Comparison of ENCODE assay signal across 15 mouse cellular contexts in genomic region chr9:69237316-69237715, GRCm38 (mm10).
DNase-seq lines count a peak whose midpoint lies in the region; ATAC-seq lines count a peak whose summit lies in the region.
"Had no signal": no experiment of that assay in that cellular context is flagged by ENCODE, and none has a peak within 500 bp of the region (broad histone marks: within the 10 kb centered on the region; RNA-seq: fewer than 3 reads in every experiment).

No protein-coding gene starts in this region.

- peak; percentile 86 for DNase-seq in heart, adult 11 months
- no peak for DNase-seq in heart, postnatal 4 days
- no peak for DNase-seq in lung, postnatal 4 days
- peak; percentile 8 for DNase-seq in lung, postnatal 36 days
- no peak for DNase-seq in left cerebral cortex, adult 11 months (ENCODE audit: low spot score)
- DNase-seq: cerebellum, adult 11 months; retina, postnatal 1 day had no signal

- H3K4me3 ChIP-seq in lung, embryonic 16.5 days (ENCODE audit: low read length), result no peak overlapping the region
- H3K4me3 ChIP-seq: embryonic facial prominence, embryonic 15.5 days; forebrain, embryonic 12.5 days; hindbrain, embryonic 12.5 days; intestine, embryonic 15.5 days; neural tube, embryonic 15.5 days had no signal

- H3K9me3 ChIP-seq in lung, embryonic 16.5 days (ENCODE audit: control insufficient read depth, low read length), result no peaks in the 10 kb centered on the region
- H3K9me3 ChIP-seq: embryonic facial prominence, embryonic 15.5 days; forebrain, embryonic 12.5 days; hindbrain, embryonic 12.5 days; intestine, embryonic 15.5 days; neural tube, embryonic 15.5 days had no signal

- H3K36me3 ChIP-seq in lung, embryonic 16.5 days (ENCODE audit: control insufficient read depth, insufficient read depth, low read length), result no peaks in the 10 kb centered on the region
- H3K36me3 ChIP-seq: embryonic facial prominence, embryonic 15.5 days; forebrain, embryonic 12.5 days; hindbrain, embryonic 12.5 days; intestine, embryonic 15.5 days; neural tube, embryonic 15.5 days had no signal

- no peaks in the 10 kb centered on the region for H3K27me3 ChIP-seq in lung, embryonic 16.5 days (ENCODE audit: control insufficient read depth, insufficient read depth, low read depth, low read length)
- H3K27me3 ChIP-seq: embryonic facial prominence, embryonic 15.5 days; forebrain, embryonic 12.5 days; hindbrain, embryonic 12.5 days; intestine, embryonic 15.5 days; neural tube, embryonic 15.5 days had no signal

- WGBS in lung, embryonic 16.5 days, result 50% methylated on average over 10 of the region's 10 CpGs

- H3K9ac ChIP-seq in lung, embryonic 16.5 days (ENCODE audit: low read length), result no peak overlapping the region
- H3K9ac ChIP-seq: embryonic facial prominence, embryonic 15.5 days; forebrain, embryonic 12.5 days; hindbrain, embryonic 12.5 days; intestine, embryonic 15.5 days; neural tube, embryonic 15.5 days had no signal

- no peak overlapping the region; the same call in 1 of the 2 replicates for H3K27ac ChIP-seq in lung, embryonic 16.5 days (ENCODE audit: low read length)
- H3K27ac ChIP-seq: embryonic facial prominence, embryonic 15.5 days; forebrain, embryonic 12.5 days; hindbrain, embryonic 12.5 days; intestine, embryonic 15.5 days; neural tube, embryonic 15.5 days had no signal

- H3K4me1 ChIP-seq in lung, embryonic 16.5 days (replicated peaks; ENCODE audit: control insufficient read depth, insufficient read depth, low read length), result peaks cover 9% of the 10 kb centered on the region
- H3K4me1 ChIP-seq: embryonic facial prominence, embryonic 15.5 days; intestine, embryonic 15.5 days; neural tube, embryonic 15.5 days had no signal

- no peak overlapping the region for H3K4me2 ChIP-seq in lung, embryonic 16.5 days (ENCODE audit: low read depth, low read length)
- H3K4me2 ChIP-seq: embryonic facial prominence, embryonic 15.5 days; forebrain, embryonic 12.5 days; hindbrain, embryonic 12.5 days; intestine, embryonic 15.5 days; liver, embryonic 11.5 days; neural tube, embryonic 15.5 days had no signal

- peak; percentile 36; the same call in 1 of the 2 replicates for ATAC-seq in lung, embryonic 16.5 days (ENCODE audit: low read depth)
- peak; percentile 48 for ATAC-seq in granulocyte monocyte progenitor cell, adult 5-6 weeks (replicated peaks; ENCODE audit: poor library complexity, severe bottlenecking)
- ATAC-seq: intestine, embryonic 15.5 days had no signal

Comparison
In these comparisons a context has a peak if more than half of its experiments do, and no peak if none do; other contexts are left out.
1. DNase-seq: peak in heart, adult 11 months (single experiment) and lung, postnatal 36 days (single experiment); none in heart, postnatal 4 days (single experiment), lung, postnatal 4 days (0 of 2) and left cerebral cortex, adult 11 months (single experiment).